Mouse (Mus musculus): ENCODE results near the gene Kif5c.

Kif5c gene

DNA sequence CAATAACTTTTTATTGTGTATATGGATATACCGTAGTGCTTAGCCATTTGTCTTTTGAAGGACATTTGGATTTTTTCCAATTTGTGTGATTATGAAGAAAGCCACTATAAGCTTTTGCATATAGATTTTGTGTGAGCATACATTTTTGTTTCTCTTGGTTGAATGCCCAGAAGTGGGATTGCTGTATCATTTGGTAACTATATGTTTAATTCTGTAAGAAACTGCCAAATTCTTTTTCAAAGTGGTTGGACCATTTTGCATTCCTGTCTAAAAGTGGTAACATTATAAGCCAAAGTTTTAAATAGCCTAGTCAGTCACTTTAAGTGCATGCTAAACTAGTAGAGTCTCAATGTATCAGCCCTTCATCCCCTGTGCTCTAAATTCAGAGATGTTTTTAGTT is 6.5 kb downstream of the Kif5c start:
- no peak for DNase-seq

DNA sequence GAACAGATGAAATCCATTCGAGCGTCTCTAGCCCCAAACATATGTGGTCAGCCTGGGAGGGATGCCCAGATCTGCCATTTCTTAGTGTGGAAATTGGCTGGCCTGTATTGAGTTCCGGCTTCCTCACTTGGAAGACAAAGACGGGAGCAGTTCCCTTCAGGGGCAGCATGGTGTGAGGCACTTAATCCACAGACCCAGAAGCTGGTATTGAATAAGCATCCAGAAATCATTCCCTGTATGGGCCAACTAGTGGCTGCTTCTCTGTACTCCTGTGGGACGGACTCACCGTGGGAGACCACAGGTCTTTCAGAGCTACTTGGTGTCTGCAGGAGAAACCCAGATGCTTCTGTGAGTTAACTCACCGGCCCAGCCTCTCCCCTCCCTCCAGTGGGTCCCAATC is 8.5 kb downstream of the Kif5c start:
- no peak for DNase-seq

DNA sequence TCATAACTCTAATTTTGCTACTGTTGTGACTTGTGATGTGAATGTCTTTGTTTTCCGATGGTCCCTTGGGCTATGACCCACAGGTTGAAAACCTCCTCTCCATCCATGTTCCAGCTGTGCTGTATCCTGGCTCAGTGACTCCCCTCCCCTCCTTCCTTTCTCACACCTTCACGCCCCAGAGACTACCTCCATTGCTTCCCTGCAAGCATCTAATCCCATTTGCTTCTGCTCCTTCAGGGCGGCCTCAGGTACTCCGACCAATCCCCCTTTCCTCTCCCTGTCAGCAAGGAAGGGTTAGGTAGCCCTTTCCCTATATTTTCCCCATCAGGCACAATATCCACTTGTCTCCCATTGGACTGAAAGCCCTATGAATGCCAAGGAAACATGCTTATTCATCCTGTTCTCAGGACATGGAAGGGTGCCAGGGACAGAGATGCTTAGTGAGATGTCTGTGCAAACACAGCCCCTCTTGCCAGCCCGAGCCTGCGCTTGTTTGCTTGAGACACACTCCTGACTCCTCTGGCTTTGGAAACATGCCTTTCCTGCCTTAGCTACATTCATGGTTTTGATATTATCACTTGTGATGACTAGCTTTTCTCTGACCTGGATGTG is 9.1 kb downstream of the Kif5c start:
- DNase-seq = no peak

DNA sequence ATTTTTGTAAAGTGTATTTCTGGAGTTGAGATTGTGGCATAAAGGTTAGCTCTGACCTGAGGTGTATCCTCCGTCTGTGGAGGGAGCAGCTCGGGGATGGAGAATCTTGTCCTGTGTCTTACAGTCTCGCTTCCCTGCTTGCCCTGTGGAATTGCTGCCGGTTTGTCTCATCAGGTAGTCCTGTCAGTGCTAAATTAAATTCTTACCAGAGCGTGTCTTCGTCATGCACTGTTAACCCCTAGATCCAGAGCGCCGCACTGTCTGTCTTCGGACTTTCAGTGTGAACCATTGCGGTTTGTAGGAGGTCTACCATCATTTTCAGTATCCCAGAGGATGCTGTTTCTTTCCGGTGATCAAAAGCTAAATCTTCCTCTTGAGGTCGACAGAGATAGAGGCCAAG is 10.1 kb downstream of the Kif5c start:
- no peak for DNase-seq

DNA sequence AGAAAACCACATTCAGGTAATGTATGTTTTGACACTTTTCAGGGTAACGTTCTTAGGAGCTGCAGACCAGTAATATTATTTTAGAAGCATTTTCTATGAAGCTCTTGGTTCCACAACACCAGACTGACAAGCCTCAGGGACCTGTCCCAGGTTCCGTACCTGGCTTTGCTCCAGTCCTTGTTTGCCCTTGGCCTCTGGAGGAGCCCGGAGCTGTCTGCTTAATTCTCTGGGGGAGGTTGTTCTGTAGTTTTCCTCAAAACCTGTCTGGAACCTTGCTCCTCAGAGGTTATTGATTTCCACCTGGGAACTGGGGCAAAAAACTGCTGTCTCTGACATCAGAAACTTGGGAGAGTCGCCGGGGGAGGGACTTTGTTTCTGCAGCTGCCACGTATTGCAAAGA is 11.5 kb downstream of the Kif5c start:
- no peak for DNase-seq

DNA sequence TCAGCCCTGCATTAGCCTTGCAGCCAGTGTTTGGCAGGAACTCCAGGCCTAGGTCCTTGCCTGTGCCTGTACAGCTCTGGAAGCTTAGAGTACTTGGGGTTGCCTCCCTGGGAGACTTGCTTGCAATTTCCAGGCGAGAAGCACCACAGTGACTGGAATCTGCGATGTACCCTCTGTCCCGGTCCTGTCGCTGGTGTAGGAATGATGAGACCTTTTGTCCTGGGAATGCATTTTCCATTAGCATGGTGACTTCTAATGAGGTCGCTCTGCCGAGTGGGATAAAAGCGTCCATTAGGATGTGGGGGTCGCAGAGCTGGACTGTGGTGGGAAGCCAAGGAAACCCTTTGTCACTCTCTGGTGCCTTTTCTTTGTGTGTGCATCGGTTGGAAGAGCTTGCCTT is 14.1 kb downstream of the Kif5c start:
- no peak for DNase-seq

DNA sequence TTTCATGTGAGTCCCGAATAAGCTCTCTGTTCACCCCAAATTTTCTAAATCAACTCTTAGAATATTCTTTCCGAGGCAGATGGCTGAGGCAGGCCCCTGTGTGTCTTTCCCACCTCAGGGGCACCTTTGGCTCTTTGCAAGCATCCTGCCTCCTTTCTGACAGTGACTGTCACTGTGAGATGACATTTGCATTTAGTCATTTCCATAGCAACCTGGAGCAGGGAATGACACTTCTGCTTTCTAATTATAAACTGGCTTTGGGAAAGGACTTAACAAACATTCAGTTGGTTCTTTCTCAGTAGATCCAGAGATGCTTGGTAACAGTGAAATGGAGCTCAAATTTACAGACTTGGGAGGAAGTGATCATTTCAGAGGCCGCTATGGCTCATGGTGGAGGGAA is 23.7 kb downstream of the Kif5c start:
- no peak for DNase-seq

DNA sequence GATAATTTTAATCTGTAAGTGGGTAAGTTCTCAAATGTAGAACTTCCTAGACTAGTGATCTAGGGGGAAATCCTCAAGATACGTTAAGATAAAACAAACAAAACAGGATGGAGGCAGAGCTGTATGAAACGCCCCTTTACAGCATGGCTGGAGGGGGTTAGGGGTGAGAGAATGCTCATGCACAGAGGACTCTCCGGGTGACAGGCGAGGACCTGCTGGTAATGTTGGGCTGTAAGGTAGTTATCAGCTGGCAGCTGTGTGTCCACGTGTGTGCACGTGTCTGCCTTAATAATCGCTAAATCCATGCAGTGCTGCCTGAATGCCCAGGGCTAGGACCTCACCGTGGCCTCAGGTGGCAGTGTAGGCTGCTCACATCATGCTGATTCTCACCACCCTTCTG is 24.7 kb downstream of the Kif5c start:
- no peak for DNase-seq

DNA sequence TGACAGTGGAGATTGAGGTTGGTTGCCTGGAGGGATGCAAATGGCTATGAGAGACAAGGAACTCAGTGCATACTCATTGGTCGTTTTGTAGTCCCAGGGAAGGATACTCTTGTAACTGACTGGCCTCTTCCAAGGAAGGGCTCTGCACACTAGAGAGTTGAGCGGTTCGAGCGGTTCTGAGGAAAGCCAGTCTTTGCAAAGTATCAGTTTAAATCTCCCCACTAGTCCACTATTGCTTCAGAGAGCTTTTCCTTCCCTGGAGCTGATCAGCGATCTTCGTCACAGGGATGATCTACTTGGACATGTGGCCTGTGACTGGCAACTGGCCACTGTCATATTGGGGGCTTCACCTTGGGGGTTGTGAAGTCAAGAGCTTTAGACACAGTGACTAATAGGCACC is 28.5 kb downstream of the Kif5c start:
- no peak for DNase-seq

DNA sequence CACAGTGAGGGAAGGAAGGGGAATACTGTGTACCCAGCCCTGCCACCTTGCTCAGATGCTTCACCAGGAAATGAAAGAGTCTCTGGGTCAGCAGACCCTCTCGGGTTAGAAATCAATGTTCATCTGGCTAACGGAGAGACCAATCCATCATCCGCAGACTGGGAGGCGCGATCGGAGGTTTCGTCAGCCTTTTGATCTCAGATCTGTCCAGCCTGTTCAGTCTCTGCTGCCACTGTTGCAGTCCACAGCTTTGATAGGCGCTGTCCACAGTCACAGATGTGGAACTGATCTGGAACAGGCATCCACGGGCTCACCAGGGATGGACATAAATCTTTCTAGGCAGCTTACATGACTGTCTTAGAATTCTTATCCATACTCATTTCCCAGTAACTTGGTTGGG is 29.2 kb downstream of the Kif5c start:
- no peak for DNase-seq

DNA sequence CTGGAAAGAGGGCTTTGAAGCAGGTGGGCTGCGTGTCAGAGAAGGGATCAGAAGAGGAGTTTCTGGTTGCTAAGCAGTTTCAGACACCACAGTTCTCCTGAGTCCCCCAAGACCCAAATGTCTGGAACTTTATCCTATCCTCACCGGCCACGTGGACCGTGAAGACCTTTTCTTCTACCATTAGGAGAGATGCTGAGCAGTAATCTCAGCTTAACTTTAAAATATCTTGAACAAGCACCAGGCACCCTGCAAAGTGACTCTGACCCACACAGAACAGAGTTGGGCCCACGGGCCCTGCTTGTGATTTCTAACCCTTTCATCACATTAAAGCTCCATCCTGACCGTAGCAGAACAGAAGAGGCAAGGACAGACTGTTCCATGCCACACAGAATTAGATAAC is 29.7 kb downstream of the Kif5c start:
- DNase-seq = no peak

DNA sequence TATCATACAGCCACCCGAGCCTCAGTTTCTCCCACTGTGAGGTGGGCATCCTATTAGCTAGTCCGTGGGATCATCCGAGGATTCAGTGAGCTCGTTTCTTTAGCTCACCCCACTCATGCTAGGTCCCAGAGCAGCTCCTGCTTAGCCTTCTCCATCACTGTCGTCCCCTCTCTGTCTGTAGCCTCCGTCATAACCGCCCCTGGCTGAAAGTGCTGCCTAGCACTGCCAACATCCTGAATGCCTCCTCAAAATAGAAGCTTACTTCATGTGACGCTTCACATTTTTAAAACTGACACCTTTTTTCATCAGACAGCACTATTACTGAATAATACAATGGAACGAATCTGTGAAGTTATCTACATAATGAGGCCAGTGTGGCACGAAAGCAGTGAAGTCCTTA is 30.1 kb downstream of the Kif5c start:
- DNase-seq = no peak

DNA sequence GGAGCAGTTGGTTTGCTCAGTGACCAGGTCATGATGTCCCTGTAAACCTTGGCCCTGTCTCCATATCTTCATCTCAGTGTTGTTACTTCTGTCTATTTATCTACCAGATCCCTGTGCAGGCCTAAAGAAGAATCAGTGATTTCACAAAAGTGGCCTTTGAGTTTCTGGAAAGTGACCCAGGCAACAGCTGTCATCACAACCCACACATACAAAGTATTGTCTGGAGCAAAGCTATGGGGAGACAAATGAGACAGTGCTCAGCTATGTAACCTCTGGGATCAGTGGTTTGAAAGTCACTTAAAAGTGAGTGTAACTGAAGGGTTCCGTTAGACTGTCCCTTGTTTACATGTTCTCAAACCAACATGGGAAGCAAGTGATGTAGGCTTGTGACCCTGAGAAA is 32.6 kb downstream of the Kif5c start:
- no peak for DNase-seq

DNA sequence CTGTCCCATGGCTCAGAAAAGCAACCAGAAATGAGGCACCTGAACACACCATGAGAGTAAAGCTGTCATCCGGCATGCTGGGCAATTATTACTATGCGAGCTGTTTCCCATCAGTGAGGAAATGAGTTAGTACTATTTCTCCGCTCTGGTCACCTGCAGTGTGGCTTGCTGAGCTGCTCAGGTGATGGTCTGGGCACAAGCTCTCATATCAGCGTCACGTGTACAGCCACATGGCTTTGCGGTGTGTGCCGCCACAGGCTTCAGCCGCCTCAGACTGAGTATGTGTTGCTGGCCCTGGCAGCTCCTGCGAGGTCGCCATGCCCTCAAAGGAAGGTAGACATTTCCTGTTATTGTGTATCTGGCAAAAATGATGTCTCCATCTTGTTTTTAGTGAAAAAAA is 35.5 kb downstream of the Kif5c start:
- DNase-seq = no peak

DNA sequence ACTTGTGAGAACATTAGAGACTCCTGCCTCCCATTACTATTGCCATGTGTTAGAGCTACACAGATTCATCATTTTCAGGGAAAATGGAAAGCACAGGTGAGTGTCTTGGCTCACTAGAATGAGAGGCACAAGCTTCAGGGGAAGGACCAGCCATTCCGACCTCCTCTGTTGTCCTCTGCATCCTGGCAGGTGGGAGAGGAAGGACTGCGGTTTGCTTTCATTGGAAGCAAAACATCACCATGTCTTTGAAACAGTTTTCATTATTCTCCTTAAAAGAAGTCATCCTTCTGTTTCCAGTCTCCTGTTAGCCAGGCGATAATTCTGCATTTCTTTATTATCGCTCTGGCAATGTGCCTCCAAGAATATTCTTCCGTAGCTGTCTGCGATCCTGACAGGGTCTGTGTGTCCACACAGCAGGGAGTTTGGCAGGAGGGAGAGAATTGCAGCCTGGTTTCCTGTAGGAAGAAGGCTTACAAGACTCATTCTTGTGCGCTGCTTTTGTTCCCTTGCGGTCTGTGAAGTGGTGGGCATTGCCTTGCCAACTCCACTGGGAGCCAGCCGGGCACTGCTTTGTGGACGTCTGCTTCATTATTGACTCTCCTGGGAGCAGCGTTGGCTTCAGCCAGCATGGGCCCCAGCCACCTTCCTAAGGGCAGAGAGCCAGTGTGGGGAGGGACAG is 36.2 kb downstream of the Kif5c start:
- DNase-seq = no peak

DNA sequence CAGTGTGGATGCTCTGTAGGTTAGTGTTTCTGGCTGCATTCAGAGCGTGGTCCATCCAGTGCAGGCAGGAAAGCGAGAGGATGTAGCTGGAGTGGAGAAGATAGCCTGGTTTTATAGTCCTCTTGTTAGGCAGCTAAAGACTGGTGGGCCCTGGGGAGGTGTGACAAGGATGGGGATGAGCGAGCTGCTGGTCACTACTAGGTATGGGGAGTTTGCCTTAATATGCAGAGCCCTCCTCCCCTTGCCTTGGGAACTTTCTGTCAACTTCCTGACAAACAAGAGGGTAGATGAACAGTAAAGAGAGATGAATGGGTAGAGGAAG is 36.7 kb downstream of the Kif5c start:
- DNase-seq = no peak

DNA sequence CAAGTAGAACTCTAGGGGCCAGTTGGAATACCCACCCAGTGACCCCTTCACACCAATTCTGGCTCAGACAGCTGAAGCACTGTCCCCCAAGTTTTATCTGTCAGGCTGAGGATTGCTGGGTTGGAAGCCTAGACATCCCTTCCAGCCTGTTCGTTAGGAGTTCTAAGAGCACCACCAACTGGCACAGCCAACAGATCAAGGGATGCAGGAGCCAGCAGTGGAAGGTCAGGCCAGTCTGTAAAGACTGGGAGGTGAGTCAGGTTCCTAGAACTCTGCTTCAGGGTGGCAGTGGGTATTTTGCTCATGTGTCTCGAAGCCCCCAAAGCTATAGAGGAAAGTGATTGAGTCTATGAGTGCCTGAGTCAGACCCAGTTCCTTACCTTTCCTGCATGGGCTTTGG is 37.9 kb downstream of the Kif5c start:
- no peak for DNase-seq

DNA sequence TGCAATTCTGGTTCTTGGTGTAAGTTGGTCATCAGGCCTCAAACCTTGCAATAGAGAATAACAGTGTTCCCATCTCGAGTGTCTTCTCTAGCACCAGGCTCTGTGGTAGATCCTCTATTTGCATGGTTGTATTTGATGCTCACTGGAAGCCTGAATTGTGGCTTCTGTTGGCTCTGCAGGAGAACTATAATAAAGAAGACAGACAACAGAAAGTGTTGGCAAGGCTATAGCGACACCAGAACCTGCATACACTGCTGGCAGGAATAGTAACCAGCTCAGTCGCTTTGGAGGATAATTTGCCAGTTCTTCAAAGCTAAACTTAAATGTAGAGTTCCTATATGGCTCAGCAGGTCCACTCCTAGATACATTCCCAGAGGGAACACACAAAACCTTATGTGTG is 38.6 kb downstream of the Kif5c start:
- DNase-seq = no peak

DNA sequence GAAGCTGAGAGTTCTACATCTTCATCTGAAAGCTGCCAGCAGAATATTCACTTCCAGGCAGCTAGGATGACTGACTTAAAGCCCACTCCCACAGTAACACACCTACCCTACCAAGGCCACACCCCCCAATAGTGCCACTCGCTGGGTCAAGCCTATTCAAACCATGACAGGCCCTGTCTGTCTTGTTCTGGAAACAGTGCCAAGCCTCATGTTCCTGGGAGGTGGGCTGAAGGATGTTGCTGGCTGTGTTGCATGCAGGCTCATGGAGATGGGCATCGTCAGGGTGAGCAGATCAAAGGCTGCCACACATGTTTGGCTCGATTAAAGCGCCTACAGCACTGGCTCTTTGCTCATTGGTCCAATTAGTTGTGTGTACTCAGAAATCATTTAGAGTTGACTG is 39.9 kb downstream of the Kif5c start:
- DNase-seq = no peak

DNA sequence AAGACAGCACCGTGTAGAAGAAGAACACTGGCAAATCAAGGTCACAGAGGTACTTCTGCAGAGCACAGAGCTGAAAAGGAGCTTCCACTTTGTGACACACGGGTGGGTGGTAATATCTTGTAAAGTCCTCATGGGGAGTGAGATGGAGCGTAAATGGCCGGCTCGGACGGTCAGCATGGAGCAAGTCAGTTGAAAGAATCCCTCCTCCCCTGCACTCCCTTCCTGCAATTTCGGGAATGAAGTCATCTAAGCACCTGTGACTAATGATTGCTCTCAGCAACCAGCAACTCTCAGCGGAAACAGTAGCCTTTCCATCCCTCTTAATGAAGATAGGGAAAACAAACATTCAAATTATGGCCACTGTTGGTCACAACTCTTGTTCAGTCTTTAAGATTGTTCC is 40.9 kb downstream of the Kif5c start:
- DNase-seq = no peak

DNA sequence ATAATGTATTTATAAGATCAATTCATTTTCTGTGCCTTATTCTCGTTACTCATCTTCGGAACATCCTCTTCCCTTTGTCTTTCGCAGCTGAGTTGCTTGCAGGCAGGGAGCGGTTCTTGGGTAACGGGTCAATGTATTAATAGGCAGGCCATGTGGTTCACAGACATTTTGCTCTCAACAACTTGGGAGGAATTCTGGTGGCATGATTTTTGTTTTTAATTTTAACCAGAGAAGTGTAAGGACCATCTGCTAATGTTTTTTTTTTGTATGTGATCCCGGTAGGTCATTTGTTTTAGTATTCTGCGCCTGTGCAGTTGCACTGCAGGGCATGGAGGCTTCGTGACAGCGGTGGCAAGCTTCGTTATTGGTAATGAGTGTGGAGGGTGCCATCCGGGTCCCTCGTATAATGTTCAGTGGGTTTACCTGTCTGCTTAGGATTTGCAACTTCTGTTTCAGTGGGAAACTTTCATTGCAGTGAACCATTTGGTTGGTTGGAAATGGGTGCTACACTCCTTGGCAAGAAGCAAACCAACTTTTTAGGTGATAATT is 41.4 kb downstream of the Kif5c start:
- DNase-seq = no peak

DNA sequence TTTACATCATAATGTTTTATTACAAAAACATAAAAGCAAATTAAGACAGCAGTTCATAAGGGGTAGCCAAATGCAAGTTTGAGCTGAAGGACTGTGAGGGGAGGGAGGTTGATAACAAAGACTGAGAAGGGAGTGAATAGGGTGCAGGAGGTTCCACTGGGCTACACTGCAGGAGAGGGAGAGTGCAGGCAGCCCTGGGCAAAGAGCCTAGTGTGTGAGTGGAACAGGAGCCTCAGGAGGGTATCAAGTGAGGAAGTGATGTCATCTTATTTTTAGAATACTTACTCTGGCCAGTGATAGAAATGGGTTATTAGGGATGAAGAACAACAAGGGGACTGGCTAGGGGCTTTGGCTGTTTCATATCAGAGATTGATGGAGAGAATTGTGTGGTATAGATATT is 42.2 kb downstream of the Kif5c start:
- no peak for DNase-seq

DNA sequence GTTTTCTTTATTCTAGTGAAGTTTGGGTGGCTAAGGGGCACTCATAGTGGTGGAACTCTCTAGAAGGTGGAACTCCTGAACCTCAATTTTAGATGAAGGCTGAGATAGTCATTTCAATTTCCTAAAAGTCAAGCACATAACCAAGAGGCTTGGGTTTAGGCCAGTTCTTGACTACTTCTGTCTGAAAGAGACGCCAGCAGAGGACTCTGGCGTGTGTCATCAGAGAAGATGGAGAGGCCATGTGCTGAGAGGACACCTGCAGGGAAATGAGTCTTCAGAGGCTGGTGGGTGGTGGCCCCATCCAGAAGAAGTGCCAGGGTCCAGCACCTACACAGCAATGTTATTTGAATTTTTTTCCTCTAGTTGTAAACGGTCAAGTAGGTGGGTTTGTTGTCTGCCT is 42.8 kb downstream of the Kif5c start:
- DNase-seq = no peak

DNA sequence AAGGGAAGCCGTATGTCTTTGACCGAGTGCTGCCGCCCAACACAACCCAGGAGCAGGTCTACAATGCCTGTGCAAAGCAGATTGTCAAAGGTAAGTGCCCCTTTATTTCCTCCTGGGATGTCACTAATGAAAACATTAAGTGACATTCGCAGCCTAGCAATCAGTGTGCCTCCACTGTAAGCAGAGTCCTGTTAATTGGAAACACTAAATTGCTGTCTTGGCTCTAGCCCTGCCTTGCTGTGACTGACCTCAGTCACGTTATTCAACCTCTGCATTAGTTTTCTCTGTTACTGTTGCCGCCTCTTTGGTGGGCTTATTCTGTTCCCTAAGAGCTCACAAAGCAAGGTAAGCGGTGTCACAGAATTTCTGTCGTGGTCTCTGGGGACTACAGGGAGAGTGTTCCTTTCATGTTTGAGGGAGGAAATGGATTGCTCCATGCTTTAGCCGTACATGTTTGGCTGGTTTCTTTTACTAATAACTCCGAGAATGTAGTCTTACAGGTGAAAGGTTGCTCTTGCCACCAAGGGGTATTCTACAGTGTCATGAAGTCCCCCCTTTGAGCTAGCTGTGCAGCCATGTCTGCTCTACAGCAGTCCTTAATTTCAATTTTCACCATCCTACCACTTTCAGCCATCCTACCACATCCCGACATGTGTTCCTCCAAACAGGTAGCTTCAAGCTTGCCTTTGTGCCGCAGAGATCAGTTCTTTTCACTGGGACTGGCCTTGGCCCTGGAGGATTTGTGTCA is 52.8 kb downstream of the Kif5c start:
- no peak for DNase-seq

DNA sequence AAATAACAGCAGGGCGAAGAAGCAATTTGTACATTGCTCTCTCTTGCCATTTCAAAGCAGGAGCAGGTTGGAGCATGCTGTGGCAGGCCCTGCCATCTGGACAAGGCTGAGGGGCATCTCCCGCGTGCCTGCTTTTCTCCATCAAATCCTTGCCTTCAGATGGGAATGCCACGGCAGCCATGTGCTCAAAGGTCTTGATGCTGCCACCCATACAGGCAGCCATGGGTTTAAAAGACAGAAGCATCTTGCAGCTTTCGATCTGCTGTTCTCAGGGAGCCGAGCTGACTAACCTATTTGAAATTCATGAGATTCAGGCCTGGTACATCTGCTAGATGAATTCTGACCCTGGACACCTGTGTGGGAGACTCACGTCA is 53.4 kb downstream of the Kif5c start:
- no peak for DNase-seq
